Mouse (Mus musculus) limb, embryonic 12.5 days (tissue): ENCODE results near the gene Hnrnpll. TPM values are rescaled to one million over a fixed set of nuclear protein-coding genes. Genes with fewer than 3 reads are reported as not detected.

ENCODE experiments used
- ATAC-seq: fragments of 200-750 bp; cut with Nextera tagmentation; 2 replicates; pipeline ENCODE4 v1.8.0; 2017; ENCODE audit warnings: low read depth, moderate TSS enrichment; ENCODE audit not compliant: insufficient number of reproducible peaks, insufficient read depth, low FRiP score, low TSS enrichment
- H3K27ac ChIP-seq: fragments of 300-500 bp; sonication (generic); 2 replicates; pipeline ENCODE4 v1.5.1; 2016; ENCODE audit warnings: mild to moderate bottlenecking, moderate library complexity
- H3K27me3 ChIP-seq: fragments of 300-500 bp; sonication (generic); 2 replicates; pipeline ENCODE4 v1.6.1; 2016; ENCODE audit warnings: mild to moderate bottlenecking, moderate library complexity
- H3K36me3 ChIP-seq: fragments of 300-500 bp; sonication (generic); 2 replicates; pipeline ENCODE4 v1.6.1; 2016; ENCODE audit warnings: mild to moderate bottlenecking, moderate library complexity
- H3K4me1 ChIP-seq: fragments of 300-500 bp; sonication (generic); replicated peaks from 2 replicates; pipeline ENCODE4 v1.6.1; 2016
- H3K4me2 ChIP-seq: fragments of 300-500 bp; sonication (generic); 2 replicates; pipeline ENCODE4 v1.6.1; 2016; ENCODE audit warnings: mild to moderate bottlenecking, moderate library complexity
- H3K4me3 ChIP-seq: fragments of 300-500 bp; sonication (generic); replicated peaks from 2 replicates; pipeline ENCODE4 v1.5.1; 2016; ENCODE audit warnings: mild to moderate bottlenecking
- H3K9ac ChIP-seq: fragments of 300-500 bp; sonication (generic); replicated peaks from 2 replicates; pipeline ENCODE4 v1.6.1; 2016; ENCODE audit warnings: mild to moderate bottlenecking, moderate library complexity
- H3K9me3 ChIP-seq: fragments of 300-500 bp; sonication (generic); 2 replicates; pipeline ENCODE4 v1.6.1; 2016; ENCODE audit warnings: mild to moderate bottlenecking, moderate library complexity
- WGBS: fragments of 180-500 bp; shearing (Covaris S2); methylation state at CpG from one replicate; pipeline ENCODE4 v1.1.7; 2016; 5-methylcytosine and 5-hydroxymethylcytosine counted together
- polyA plus RNA-seq: library from polyadenylated mRNA; unstranded; fragments of >200 nt; fragmentation: Nextera tagmentation; extraction: Ambion mirVana; gene quantifications from 2 replicates; pipeline ENCODE4 v1.2.1, GENCODE M21; 2016

Hnrnpll gene
- polyA plus RNA-seq, 1 experiment from 2014 or later = 112 TPM

DNA sequence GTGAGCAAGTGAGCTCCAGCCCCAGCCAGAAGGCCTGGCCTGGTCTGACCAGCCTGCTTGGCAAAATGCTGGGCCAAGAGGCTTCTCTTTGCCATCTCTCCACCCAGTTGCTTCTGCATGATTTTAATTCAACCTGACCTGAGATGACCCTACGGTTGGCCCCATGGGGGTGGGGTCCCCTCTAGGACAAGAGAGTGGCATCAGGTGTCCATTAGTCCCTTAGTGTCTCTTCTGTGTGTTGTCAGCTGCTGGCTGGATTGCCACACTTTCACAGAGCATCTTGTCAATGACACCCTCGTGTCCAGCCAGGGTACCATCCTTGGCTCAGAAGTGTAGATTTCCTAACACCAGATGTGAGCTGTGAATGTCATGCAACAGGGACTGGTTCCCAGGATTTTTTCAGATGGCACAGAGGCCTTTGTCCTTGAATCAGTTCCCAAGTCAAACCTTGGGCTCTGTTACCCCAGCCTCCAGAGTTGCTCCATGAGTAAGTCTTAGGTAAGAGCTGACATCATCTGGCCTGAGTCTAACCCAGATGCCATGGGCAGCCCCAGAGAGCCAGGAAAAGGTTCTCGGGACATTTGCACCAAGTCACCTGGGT lies 66.9 kb downstream of the Hnrnpll start:
- no peaks in the 10 kb centered on the region for H3K36me3 ChIP-seq

DNA sequence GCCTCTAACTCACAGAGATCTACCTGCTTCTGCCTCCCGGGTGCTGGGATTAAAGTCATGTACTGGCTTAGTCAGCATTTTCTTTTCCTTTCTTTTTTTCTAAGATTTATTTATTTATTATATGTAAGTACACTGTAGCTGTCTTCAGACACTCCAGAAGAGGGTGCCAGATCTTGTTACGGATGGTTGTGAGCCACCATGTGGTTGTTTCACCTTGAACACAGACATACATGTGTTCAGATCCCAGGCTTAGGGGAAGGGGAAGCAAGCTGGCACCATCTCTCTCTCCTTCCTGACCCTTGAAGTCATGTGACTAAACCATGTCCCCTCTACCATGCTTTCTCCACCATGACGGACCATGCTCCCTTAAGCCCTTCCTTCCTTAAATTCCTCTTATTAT lies 70.0 kb downstream of the Hnrnpll start:
- Histone ChIP-seq H3K4me1 (0 out of 2 replicates have a peak, but pooled peaks cover 2% of the 10 kb centered on the region), H3K9ac (no peak overlapping the region), H3K9me3 (no peaks in the 10 kb centered on the region), H3K4me3 (no peak overlapping the region), H3K36me3 (no peaks in the 10 kb centered on the region), H3K4me2 (no peak overlapping the region), H3K27me3 (no peaks in the 10 kb centered on the region), H3K27ac (no peak overlapping the region)
- 89% methylated on average over 3 of the region's 3 CpGs for WGBS
- no peak for ATAC-seq

More for the DNA sequence above, 66.9 kb downstream of the Hnrnpll start:
- 0 out of 2 replicates have a peak, but pooled peaks cover 2% of the 10 kb centered on the region for H3K4me1 ChIP-seq
- no peak overlapping the region for H3K4me3 ChIP-seq
- no peak for ATAC-seq
- no peaks in the 10 kb centered on the region for H3K27me3 ChIP-seq
- no peak overlapping the region for H3K4me2 ChIP-seq
- no peak overlapping the region for H3K9ac ChIP-seq
- no peaks in the 10 kb centered on the region for H3K9me3 ChIP-seq
- 79% methylated on average over 3 of the region's 3 CpGs for WGBS
- H3K27ac ChIP-seq = no peak overlapping the region

DNA sequence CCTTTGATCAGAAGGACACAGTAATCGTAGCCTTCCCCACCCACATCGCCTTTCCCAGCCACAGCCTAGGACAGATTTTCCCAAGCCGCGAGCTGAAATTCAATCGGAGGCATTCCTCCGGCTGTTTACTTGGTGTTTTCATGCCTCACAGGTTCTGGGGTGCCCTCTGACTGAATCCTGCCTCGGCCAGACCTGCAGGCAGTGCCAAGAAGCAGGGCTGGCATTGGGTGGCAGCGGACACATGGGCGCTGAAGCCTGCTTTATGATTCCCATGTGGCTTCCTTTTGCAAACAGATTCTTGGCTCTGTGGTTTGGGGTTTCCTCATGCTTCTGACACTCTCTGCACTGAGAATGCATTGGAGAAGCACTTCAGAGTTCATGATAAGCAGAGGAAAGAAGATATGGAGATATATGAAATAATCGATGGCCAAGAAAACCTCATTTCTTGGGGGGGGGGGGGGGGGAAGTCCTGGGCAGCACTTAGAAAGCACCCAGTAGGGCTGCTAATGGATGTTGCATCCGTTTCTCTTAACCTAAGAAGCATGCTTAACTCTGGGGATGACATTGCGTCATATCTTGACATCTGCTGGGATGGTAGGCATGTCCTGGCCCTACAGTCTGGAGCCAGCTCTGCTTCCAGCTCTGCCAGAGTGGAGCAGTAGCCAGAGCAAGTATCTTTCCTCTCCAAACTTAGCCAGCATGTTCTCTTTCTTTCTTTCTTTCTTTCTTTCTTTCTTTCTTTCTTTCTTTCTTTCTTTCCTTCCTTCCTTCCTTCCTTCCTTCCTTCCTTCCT lies 70.8 kb downstream of the Hnrnpll start:
- Histone ChIP-seq H3K4me1 (0 out of 2 replicates have a peak, but pooled peaks cover 2% of the 10 kb centered on the region), H3K4me3 (no peak overlapping the region), H3K36me3 (no peaks in the 10 kb centered on the region), H3K9me3 (no peaks in the 10 kb centered on the region), H3K27me3 (no peaks in the 10 kb centered on the region), H3K4me2 (no peak overlapping the region), H3K9ac (no peak overlapping the region), H3K27ac (no peak overlapping the region)
- no peak for ATAC-seq
- 82% methylated on average over 12 of the region's 12 CpGs for WGBS

DNA sequence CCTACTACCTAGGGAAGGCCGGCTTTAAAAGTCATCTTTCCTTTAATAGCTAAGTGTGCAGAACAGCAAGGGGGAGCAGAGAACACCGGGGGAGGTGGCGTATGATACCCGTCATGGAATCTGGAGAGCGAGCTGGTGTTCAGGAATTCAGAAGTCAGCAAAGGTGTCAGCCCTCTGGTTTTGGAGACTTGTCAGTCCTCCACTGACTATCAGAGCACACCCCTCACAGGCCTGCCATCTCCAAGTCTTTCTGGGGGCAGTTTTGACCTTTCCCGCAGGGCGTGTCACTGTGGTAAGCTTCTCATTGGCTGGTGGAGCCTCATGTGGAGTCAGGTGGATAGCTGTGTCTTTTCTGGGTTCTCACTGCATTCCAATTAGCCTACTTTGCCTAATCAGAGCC lies 72.0 kb downstream of the Hnrnpll start:
- Histone ChIP-seq H3K4me2 (no peak overlapping the region), H3K27ac (no peak overlapping the region)
- no peak for ATAC-seq

DNA sequence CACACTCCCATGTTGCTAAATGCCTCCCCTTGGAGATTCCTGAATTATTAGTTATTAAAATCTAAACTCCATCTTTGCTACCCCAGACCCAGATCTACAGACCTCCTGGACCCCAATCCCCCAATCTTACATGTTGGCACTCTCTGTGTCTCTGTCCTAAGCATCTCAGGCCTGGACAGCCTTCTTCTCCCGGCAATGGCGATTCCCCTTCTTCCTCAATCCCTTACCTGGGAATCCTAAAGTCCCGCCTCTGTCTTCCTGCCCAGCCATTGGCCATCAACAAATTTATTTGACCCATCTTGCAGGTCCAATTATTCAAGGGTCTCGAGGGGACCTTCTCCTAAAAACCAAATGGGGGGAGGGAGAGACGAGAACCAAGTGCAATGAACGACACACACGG lies 77.7 kb downstream of the Hnrnpll start:
- Histone ChIP-seq H3K4me3 (no peak overlapping the region), H3K4me1 (peaks cover 41% of the 10 kb centered on the region), H3K27ac (no peak overlapping the region), H3K9me3 (peaks cover 8% of the 10 kb centered on the region; the same call in 1 of the 2 replicates), H3K9ac (no peak overlapping the region), H3K4me2 (no peak overlapping the region), H3K36me3 (no peaks in the 10 kb centered on the region), H3K27me3 (no peaks in the 10 kb centered on the region)
- no peak for ATAC-seq
- WGBS = 91% methylated on average over 7 of the region's 7 CpGs

More for the DNA sequence above, 72.0 kb downstream of the Hnrnpll start:
- 0 out of 2 replicates have a peak, but pooled peaks cover 2% of the 10 kb centered on the region for H3K4me1 ChIP-seq
- no peak overlapping the region for H3K9ac ChIP-seq
- no peak overlapping the region for H3K4me3 ChIP-seq
- H3K27me3 ChIP-seq = no peaks in the 10 kb centered on the region
- no peaks in the 10 kb centered on the region for H3K9me3 ChIP-seq
- 69% methylated on average over 7 of the region's 7 CpGs for WGBS
- H3K36me3 ChIP-seq = no peaks in the 10 kb centered on the region

DNA sequence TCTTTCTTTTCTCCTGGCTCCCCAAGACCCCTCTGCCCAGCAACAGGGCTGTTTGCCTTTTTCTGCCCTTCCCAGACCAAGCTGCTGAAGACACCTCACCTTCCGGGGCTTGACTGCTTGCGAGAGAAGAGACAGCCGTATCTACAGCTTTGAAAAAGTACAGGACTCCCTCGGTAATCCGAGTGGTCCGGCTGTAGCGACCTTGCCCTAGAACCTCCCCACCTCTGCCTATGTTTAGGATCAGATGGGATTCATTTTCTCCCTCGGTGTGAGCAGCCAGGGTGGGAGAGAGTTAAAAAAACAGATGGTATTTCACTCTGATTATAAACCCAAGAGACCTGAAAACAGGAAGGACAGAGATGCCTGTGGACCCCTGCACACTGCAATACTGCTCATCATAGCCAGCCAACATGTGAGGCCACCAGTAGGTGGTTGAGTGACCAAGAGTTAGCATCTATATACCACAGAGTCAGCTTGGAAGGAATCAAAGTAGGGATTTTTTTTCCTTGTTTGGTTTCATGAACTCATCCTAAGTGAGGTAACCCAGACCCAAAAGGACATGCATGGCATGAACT lies 79.1 kb downstream of the Hnrnpll start:
- Histone ChIP-seq H3K4me2 (peak overlapping the region; percentile 41), H3K36me3 (no peaks in the 10 kb centered on the region), H3K27ac (peak overlapping the region; percentile 80), H3K27me3 (no peaks in the 10 kb centered on the region), H3K9ac (no peak overlapping the region), H3K4me3 (no peak overlapping the region), H3K4me1 (peaks cover 41% of the 10 kb centered on the region), H3K9me3 (peaks cover 8% of the 10 kb centered on the region; the same call in 1 of the 2 replicates)
- 13% methylated on average over 8 of the region's 8 CpGs for WGBS
- peak; percentile 41; the same call in 1 of the 2 replicates for ATAC-seq

DNA sequence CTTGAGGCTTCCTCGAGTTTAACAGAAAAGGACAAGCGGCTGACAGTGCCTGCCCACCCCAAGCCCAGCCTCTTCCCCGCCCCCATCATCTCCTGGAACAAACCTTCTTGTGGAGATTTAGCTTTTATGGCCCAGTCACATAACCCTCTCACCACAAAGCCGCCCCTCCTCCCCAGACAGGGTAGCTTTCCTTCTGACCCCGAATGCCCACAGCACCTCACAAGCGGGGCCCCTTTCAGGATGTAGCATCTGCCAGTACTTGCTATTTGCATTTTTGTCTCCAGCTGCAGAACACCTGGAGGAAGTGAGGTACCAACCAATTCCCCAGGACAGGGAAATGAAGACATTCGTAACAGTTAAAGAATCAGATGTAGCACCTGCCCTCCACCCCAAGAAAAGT lies 79.6 kb downstream of the Hnrnpll start:
- peaks cover 46% of the 10 kb centered on the region for H3K4me1 ChIP-seq

DNA sequence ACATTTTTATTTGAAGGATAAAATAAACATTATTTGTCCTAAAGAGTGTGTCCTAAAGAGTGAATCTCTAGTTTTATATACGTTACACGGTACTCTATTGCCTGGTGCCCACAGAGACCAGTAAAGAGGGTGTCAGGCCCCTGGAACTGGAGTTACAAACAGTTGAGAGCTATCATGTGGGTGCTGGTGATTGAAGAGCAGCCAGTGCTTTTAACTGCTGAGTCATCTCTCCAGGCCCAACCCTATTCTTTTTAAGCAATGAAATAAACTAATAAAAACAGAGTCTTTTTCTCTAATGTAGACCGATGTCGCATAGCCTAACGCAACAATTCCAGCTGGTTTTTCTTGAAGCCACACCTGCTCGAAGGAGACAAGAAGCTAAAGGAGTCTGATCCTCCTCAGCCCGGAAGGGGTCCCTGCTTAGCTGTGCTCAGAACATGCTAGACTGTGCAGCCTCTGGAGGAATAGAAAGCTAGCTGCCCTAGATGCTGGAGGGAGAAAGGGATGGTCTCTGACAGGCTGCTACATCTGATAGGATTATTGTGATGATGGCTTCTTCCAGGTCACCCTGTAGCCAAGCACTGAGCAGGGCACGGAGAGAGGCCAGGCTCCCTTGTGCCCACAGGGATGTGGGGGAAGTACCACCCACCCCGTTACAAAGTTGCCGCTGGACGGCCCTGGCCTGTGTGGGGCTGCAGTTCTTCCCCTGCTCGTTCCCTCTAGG lies 80.2 kb downstream of the Hnrnpll start:
- ATAC-seq = no peak; the same call in 1 of the 2 replicates
- H3K36me3 ChIP-seq = no peaks in the 10 kb centered on the region
- 31% methylated on average over 12 of the region's 12 CpGs for WGBS
- H3K27me3 ChIP-seq = no peaks in the 10 kb centered on the region
- no peak overlapping the region for H3K9ac ChIP-seq
- peak overlapping the region; percentile 80 for H3K27ac ChIP-seq
- H3K4me2 ChIP-seq = peak overlapping the region; percentile 41
- H3K4me3 ChIP-seq = no peak overlapping the region
- peaks cover 53% of the 10 kb centered on the region for H3K4me1 ChIP-seq
- H3K9me3 ChIP-seq = peaks cover 8% of the 10 kb centered on the region; the same call in 1 of the 2 replicates

More for the DNA sequence above, 79.6 kb downstream of the Hnrnpll start:
- Histone ChIP-seq H3K9ac (no peak overlapping the region), H3K27me3 (no peaks in the 10 kb centered on the region), H3K4me3 (no peak overlapping the region), H3K27ac (peak overlapping the region; percentile 80), H3K9me3 (peaks cover 8% of the 10 kb centered on the region; the same call in 1 of the 2 replicates), H3K36me3 (no peaks in the 10 kb centered on the region), H3K4me2 (peak overlapping the region; percentile 41)
- no peak; the same call in 1 of the 2 replicates for ATAC-seq
- 3% methylated on average over 7 of the region's 7 CpGs for WGBS

DNA sequence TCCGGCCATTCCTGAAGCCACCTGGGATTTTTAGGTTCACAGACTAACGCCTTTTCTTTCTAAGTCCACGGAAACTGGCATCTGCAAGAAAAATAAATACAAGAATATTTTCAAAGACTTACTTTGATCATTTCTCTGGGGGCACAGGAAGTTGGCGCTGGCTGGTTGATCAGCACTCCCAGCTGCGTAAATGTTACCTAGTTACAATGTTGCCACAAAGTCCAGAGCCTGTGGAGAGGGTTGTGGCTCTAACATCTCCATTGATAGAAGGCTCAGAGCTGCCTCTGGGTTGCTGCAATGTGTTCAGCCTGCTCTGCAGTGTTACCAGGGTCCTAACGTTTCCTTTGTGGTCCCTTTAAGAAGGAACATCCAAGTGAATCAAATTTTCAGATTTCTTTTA lies 80.8 kb downstream of the Hnrnpll start:
- H3K9ac ChIP-seq = no peak overlapping the region
- WGBS = 64% methylated on average over 6 of the region's 6 CpGs

DNA sequence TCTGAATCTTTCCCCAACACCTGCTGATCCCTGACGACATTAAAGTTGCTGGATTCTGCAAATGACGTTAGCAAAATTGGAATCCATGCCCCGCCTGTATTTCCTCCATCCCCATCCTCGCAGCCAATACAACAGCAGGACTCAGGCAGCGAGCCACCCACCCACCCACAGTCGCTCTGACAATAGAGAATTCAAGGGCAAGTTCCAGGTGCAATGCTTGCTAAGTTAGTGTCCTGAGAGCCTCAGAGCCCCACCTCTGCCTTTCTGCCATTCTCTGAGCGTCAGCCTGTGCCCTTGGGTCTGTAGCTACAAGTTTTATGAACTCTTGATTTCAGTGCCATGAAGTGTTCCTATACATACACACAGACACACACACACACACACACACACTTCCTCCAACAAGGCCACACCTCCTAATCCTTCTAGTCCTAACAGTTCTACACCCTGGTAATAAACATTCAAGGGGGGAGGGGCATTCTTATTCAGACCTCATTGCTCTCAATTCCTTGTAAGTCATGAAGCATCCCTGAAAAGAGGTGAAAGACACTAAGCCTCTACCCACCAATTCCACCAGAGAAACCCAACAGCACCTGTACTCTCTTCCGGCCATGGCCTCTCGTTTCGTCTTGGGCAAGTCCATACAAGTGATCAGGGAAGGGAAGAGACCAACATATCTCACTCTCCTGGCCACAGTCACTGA lies 81.6 kb downstream of the Hnrnpll start:
- H3K4me2 ChIP-seq = no peak overlapping the region
- WGBS = 65% methylated on average over 10 of the region's 10 CpGs

More for the DNA sequence above, 80.8 kb downstream of the Hnrnpll start:
- H3K9me3 ChIP-seq = peaks cover 8% of the 10 kb centered on the region; the same call in 1 of the 2 replicates
- no peak overlapping the region for H3K4me2 ChIP-seq
- ATAC-seq = no peak
- no peak overlapping the region for H3K4me3 ChIP-seq
- H3K27me3 ChIP-seq = no peaks in the 10 kb centered on the region
- no peaks in the 10 kb centered on the region for H3K36me3 ChIP-seq
- peaks cover 58% of the 10 kb centered on the region for H3K4me1 ChIP-seq
- H3K27ac ChIP-seq = no peak overlapping the region

More for the DNA sequence above, 81.6 kb downstream of the Hnrnpll start:
- H3K27me3 ChIP-seq = no peaks in the 10 kb centered on the region
- no peak overlapping the region for H3K9ac ChIP-seq
- no peak overlapping the region for H3K4me3 ChIP-seq
- H3K9me3 ChIP-seq = peaks cover 8% of the 10 kb centered on the region; the same call in 1 of the 2 replicates
- ATAC-seq = no peak
- peaks cover 65% of the 10 kb centered on the region for H3K4me1 ChIP-seq
- no peaks in the 10 kb centered on the region for H3K36me3 ChIP-seq
- 0 out of 2 replicates have a peak overlapping the region, but pooled peaks have one; percentile 12 for H3K27ac ChIP-seq
